Mouse (Mus musculus) gonadal fat pad, adult 2 months (tissue): ENCODE data around the gene Rnf185. TPM values are rescaled to one million over a fixed set of nuclear protein-coding genes. Genes with fewer than 3 reads are reported as not detected.

Experiments
- DNase-seq: peaks from one replicate; pipeline ENCODE4 v3.0.0-alpha.2; 2012; ENCODE audit warnings: low read depth
- polyA plus RNA-seq: library from polyadenylated mRNA; depleted of rRNA; stranded (reverse); fragments of >200 nt; gene quantifications from 2 replicates; pipeline ENCODE4 v1.2.3, GENCODE M21; 2012

Gene Rnf185
- polyA plus RNA-seq, 1 experiment: 39.5 TPM

DNA sequence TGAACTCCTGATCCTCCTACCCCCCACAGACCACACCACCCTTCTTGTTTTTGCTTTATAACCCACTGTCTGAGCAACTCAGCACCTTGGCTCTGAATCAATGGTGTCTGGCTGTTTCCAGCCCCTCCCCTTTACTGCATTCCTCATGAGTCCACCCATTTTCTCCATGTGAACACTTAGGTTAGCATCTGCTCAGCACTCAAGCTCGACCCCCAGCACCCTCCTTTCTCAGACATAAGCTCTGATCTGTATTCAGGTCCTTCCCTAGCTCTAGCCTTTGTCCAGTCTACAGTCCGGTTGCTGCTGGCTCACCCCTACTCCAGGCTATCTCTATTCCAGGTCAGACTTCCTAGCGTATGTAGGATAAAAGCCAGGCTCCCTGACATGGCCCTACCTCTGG lies 56.1 kb downstream of the Rnf185 start:
- no peak for DNase-seq

DNA sequence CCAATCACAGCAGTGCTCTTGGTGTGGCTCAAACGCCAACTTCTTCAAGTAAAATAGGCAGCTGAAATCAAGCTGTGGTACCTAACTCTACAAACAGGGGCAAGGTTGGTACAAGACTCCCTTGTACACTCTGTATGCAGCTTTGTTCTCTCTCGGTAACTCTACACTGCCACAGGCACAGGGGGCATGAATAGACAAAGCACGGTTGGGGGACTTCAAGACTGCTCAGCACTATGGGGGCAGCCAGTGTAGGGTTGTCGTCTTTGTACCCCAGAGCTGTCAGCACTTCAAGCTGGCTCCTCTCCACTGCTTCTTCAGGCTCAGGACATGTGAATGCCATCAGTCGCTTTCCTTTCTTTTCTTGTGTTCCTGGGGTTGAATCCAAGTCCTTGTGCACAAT lies 57.6 kb downstream of the Rnf185 start:
- DNase-seq: no peak

DNA sequence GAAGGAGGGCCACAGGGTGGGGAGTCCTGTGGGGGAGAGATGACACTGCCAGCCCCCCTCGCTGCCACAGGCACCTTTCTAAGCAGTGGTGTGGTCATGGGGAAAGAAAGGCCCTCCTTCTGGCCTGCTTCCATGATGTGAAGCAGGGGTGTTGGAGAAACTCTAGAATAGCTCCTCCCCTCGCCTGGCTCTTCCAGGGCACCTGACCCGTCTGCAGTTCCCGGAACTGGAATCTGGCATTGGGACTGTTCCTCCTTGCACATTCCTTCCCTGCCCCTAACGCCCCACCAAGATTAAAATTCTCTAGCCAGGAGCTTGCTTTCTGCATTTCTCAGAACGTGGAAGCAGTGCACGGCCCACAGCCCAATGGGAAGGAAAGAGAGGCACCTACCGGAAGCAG lies 59.6 kb downstream of the Rnf185 start:
- no peak for DNase-seq

DNA sequence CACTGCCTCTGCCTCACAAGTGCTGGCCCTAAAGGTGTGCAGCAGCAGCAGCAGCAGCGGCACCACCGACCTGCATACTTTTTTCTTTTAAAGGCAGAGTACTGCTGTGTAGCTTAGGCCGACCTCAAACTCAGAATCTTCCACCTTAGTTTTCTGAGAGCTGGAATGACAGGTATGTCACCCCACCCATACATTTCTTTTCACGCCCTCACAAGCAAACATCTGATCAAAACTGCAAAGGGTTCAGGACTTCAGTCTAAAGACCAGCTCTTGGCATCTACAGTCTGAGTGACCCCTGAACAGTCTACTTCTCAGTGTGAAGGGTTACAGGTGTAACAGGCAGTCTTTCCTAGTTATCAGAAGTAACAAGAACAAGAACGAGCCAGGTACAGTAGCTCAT lies 61.4 kb downstream of the Rnf185 start:
- DNase-seq: no peak

DNA sequence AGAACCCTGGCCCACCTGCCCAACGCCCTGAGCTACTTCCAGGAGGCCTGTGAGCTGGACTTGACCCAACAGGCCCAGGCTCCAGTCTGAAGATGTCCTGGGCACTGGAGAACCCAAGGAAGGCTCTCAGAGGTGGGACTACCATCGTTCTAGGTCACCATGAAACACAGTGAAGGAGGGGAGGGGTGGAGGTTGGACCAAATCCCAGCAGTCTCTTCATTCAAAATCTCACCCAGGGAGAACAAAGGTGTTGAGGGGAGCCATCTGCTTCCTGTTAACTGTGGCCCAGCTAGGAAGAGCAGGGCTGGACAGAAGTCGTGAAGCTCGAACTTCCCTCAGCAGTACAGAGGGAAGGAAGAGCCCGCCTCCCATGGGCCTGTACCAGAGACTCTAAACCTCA lies 62.2 kb downstream of the Rnf185 start:
- no peak for DNase-seq

DNA sequence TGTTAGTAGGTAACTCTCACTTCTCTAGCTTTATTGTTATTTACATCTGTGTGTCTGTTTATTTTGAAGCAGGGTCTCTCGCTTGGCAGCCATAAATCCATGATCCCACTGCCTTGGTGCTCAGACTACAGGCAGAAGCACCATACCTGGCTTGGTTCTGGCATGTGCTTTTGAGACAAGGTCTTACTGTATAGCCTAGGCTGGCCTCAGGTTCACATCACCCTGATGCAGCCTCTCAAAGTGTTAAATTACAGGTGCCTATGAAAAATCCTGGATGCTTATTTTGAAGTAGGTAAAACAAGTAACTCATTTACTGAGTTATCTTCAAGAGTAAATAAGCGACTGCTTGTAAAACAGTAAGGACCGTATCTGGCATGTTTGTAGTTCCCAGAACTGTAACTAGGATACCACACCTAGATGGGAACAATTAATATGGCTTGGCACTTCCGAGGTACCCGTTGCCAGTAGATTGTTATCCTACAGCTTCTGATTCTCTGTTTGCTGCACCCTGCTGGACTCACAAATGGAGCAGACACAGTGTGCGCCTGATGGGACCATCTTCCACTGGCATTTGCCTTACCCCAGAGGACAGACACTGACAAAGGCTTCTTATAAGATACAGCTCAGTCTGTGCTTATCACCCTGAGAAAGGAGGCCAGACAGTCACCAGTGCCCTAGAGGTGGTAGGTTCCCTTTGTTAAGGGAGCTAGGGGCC lies 64.5 kb downstream of the Rnf185 start:
- no peak for DNase-seq

DNA sequence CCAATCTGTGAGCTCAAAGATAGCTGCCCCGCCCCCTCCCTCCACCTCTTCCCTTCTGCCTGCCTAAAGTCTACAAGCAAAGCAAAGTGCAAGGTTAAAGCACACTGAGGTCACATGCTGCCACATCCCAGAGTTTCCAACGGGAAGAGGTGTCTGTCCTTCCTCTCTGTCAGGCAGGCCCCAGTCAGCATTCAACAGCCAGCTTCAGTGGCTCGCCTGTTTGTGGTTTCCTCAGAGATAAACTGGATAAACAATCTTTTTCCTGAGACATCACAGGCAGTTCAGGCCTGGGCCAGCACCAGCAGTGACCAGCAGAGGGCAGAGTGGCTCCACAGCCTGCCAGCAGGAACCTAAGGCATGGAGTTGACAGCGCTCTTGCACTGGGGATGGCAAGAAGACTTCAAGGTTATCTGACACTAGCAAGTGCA lies 65.2 kb downstream of the Rnf185 start:
- DNase-seq: no peak

DNA sequence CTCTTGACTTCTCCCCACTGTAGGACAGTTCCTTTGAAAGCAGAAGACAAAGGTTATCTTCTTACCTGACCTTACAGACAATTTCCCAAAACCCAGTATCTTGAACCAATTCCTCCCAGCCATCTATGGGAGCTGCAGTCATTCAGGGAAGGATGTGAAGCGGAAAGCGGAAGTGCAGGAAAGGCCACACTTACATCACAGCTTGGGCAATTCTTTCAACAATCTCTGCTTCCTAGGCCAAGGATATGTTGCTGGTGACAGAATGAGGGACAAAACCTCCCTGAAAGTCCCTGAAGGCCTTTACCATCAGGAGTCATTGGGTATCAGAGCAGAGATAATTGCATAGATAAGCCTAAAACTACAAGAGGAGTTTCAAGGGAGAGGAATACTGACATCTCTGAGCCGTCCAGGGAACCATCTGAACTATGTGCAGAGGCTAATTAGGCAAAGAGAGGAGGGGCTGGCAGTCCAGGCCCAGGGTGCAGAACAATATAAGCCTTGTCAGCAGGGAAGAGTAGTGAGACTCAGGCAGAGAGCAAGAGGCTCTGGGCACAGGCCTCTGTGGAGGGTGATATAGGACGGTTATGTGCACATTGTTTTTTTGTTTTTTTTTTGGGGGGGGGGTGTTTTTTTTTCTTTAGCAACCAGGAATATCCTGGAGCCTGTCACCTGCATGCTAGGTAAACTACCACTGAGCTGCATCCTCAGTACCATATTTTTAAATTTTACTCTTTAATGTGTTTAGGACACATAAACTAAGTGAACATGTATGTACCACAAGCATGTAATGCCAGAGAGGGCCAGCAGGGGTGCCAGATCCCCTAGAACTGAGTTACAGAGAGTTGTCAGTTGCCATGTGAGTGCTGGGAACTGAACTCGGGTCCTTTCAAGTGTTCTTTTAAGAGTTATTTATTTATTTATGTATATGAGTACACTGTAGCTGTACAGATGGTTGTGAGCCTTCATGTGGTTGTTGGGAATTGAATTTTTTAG lies 69.3 kb downstream of the Rnf185 start:
- no peak for DNase-seq

DNA sequence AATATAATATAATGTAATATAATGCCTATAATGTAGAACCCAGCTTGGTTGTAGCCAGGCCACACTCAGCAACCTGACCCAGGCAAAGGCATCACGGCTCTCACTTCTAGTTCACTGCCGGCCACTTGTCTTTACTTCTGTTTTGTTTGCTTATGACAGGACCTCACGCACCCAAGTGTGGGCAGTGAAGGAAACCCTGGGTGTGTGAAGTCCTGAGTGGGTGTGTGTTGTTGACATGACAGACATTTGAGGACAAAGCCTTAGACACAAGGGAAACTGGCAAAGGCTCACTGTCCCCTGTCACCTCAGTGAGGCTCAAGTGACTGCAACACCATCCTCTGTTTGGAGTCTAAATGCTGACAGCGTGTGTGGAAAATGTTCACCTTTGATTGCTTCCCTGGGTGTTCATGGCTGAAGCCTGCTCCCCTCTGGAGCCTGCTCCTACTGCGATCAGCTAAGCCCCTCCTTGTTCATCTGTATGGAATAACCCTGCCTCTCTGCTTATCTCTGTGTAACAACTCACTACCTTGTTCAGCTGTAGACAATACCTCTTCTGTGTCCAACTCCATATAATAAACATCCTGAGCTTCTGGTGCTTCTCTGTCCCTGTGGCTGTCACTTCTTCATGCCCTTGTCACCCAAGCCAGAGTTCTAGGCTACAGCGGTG lies 70.9 kb downstream of the Rnf185 start:
- no peak for DNase-seq

DNA sequence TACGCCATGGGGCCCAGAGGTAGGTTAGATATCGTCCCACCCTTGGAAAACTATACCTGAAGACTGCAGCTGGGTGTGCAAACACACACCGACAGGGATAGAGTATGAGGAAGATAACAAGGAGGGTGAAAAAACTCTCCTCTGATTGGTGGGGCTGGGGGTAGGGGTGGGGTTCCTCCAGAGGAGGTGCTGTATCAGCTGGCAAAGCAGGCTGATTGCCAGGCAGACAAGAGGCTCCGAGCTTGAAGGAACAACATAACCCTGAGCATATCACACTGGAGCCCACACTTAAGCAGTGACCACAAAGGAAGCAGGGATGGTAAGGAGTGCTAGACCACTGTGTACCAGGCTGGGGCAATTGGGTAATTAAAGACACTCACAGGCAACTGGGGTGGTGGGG lies 72.7 kb downstream of the Rnf185 start:
- DNase-seq: no peak

DNA sequence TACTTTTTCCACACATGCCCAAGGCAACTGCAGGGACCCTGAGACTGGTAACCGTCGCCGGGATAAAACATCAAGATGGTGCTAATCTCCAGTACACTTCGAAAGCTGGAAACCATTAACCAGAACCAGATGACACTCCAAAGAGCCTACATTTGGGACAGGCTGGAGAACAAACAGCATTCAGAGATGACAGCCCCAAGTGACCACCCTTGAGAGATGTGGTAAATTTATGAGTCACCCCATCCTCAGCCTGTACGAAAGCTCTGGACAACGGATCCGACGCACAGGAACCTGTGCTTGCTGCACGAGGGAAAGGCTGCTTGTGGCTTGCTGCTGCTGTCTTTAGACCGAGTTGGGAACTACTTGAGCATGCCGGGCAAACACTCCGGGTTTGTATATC lies 77.4 kb downstream of the Rnf185 start:
- DNase-seq: no peak

DNA sequence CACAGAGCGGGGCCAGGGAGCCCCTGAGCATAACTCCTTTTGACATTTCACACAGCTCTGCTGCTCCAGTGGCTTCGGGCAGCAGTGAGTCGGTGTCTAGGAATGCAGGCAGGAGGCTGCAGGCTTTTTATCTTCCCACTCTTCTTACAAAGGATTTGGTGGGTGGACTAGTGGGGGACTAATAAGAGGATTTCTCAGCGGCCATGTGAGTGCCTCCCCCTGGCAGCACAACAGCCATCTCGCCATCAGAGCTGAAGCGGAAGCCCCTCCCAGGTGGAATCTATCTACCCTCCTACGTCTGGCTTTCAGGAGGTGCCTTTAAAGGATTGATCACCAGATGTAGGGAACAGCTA lies 77.9 kb downstream of the Rnf185 start:
- no peak for DNase-seq

DNA sequence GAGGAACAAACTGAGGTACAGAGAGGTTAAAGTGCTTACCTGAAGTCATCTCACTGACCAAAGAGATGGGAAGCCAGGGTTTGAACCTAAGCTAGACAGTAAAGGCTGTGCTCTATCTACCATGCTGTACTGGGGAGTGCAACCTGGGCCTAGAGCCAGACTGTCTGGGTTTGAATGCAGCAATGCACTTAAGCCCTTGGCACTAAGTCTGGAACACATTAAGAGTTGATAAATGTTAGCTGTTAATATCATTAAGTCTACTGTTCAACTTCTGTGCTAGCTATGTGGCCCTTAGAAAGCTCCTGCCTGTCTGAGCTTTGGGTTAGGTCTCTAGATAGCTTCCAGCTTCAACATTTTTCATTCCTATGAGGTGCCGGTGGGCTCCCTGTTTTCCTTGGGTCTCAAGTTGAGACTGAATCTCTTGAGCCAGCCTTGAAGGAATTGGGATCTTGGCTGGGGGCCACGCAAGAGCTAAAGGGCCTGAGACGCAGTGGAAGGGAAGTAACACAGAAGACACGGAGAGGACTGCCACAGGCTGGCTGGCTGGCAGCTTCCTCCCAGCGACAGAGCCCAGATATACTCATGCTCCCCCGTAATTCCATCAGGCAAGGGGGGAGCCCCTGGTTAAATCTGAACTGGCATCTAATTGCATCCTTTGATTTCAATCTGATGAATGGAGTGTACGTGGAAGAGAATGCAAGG lies 78.4 kb downstream of the Rnf185 start:
- DNase-seq: no peak

DNA sequence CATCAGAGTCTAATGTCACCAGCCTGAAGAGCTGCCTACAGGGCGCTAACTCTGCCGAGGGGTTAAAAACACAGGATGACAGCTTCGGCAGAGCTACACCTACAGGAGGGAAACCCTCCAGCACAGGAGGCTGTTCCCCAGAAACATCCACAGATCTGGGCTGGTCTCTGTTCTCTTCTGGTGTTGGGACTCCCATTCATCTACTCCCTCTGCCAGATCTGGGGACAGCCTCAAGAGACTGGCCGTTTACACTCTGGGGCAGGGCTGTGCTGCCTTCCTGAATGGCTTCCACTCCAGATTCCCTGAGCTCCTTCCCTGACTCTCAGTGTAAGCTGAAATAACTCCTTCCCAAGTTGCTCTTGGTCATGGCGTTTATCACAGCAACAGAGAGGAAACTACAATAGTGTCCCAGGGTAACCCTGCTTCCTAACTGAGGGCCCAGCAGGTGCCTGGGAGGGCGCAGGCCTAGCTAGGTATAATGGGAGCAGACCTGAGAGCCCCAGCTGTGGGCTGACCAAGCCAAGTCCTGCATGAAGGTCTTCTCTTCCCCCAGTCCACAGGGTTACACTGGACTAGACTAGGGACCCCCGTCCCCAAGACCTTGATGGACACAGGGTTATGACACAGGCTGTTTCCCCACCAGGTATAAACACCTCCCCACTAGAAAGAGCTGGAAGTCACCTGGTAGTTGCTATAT lies 80.4 kb downstream of the Rnf185 start:
- no peak for DNase-seq

DNA sequence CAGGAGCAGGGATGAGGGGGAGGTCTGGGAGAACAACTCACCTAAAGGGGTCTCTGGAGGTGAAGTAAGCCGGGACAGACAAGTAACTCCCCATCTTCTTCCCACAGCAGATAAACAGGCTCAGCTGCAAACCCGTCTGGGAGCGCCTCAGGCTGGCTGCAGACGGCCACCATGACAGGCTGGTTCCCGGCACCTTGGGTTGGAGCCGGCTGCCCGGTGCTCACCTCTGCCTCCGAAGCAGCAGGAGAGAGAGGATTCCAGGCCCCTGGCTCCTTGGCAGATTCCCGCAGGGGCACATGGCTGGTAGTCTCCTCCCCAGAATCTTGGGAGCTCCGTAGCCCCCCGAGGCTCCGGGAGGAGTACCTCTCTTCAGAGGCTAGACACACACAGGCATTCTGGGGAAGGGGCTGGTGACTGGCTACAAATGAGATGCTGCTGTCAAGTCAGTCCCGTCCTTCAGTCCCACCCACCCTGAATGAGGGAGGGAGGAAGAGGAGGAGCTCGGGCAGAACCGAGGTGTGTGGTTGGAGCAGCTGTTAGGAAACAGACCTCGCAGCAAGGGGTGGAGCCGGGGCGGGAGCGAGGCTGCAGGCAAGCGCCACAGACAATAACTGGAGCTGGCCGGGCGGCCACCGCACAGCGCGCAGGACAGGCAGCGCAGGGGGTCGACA lies 81.1 kb downstream of the Rnf185 start:
- DNase-seq: no peak

DNA sequence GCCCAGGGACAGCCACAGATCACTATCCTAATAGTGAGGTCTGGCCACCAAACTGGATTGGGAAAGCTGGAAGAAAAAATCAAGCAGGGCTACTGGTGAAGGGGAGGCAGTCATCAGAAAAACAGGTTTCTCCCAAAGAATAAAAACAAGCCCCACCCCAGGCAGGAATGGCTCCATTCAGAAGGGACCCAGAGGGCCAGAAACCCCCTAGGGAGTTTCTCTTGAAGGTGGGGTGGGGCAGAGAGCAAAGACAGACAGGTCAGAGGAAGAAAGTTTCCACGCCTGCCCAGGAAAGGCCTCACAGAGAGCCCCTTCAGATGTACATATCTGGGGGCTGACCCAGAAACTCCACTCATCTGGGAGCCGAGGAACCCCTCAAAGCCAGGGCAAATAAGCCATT lies 82.0 kb downstream of the Rnf185 start:
- no peak for DNase-seq

DNA sequence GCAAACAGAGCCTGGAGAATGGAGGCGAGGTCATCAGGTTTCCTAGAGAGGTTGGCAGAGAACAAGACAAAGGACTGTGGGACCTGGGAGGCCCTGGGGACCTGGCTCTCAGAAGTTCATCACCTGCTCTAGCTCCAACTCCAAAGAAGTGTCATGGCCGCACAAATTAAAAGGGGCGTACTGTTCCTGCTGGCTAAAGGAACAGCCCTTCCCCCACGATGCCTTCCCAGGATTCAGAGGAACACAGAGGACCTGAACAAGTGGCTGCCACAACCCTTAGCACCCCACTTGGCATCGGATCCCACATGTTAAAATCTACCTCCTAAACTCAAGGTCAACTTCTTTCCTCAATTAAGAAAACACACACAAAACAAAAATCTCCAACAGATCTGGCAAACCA lies 82.7 kb downstream of the Rnf185 start:
- no peak for DNase-seq

DNA sequence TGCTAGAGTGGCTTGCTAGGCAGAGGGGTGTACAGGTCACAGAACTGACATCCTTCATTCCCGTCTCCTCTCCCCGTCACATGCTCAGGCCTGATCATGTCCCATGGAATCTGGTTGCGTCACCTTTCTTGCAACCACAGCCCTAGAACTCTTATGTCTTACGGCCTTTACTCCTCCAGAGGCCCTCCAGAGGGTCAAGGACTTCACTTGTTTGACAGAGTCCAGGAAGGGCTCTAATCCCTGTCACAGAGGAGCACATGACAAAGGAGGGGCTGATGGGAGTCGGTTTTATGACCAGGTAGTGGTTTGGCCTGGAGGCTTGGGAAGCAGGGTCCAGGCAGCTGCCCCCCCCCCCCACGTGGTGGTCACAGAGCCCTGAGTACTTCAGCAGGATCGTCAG lies 83.2 kb downstream of the Rnf185 start:
- no peak for DNase-seq

DNA sequence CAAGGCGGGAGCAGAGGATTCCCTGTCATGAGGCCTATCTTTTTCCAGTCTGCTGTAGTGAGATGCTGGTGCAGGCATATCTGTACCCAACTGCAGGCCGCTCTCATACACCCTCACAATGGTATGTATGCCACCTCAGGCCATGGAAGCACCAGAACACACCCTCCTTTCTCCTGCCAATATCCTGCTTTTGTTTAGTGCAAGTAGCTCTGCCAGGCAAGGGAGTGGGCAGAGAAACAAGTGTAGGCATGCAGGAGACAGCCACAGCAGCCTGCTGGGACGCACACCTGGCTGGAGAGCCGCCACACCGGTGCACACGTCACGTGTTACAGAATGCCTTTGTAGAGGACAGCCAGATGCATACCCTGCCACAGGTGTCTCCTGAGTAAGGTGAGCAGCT lies 85.8 kb downstream of the Rnf185 start:
- no peak for DNase-seq
